Mouse (Mus musculus) liver, embryonic 14.5 days (tissue): ENCODE measurements around the gene Ell3. TPM values are rescaled to one million over a fixed set of nuclear protein-coding genes. Genes with fewer than 3 reads are reported as not detected.

Experiments used
- ATAC-seq: fragments of 200-750 bp; cut with Nextera tagmentation; 2 replicates; pipeline ENCODE4 v1.8.0; 2017; ENCODE audit warnings: moderate number of reproducible peaks, mild to moderate bottlenecking, moderate library complexity; ENCODE audit not compliant: insufficient read depth
- DNase-seq, 3 experiments: peaks; one replicate each; pipeline ENCODE4 v3.0.0-alpha.2; 2012 to 2013; ENCODE audit warnings: low read depth in 3 of 3, low spot score in 3 of 3
- H3K27ac ChIP-seq: fragments of 300-500 bp; sonication (generic); 2 replicates; pipeline ENCODE4 v1.5.1; 2014; ENCODE audit warnings: moderate library complexity, mild to moderate bottlenecking, control low read depth, inconsistent platforms
- H3K27me3 ChIP-seq: fragments of 300-500 bp; sonication (generic); 2 replicates; pipeline ENCODE4 v1.6.1; 2014; ENCODE audit warnings: mild to moderate bottlenecking, low read length, moderate library complexity; ENCODE audit not compliant: control insufficient read depth, insufficient read depth
- H3K36me3 ChIP-seq: fragments of 300-500 bp; sonication (generic); replicated peaks from 2 replicates; pipeline ENCODE4 v1.6.1; 2014; ENCODE audit warnings: low read depth; ENCODE audit not compliant: control insufficient read depth, insufficient read depth
- H3K4me1 ChIP-seq, 2 experiments: fragments of 200-500 bp in 1 of 2; fragments of 300-500 bp in 1 of 2; sonication (generic) in 1 of 2; replicated peaks; 2 replicates each; pipeline ENCODE4 v1.6.1; 2012 to 2014; ENCODE audit warnings: antibody characterized with exemption in 1 of 2, inconsistent platforms in 1 of 2, low read length in 1 of 2; ENCODE audit not compliant: control insufficient read depth in 2 of 2, insufficient read depth in 2 of 2
- H3K4me2 ChIP-seq: fragments of 300-500 bp; sonication (generic); 2 replicates; pipeline ENCODE4 v1.6.1; 2014; ENCODE audit warnings: low read depth, mild to moderate bottlenecking, control low read depth, moderate library complexity
- H3K4me3 ChIP-seq, 2 experiments: fragments of 200-500 bp in 1 of 2; fragments of 300-500 bp in 1 of 2; sonication (generic) in 1 of 2; 2 replicates each; pipeline ENCODE4 v1.5.1; 2012 to 2014; ENCODE audit warnings: low read depth in 2 of 2, low read length in 2 of 2, mild to moderate bottlenecking in 2 of 2, control low read depth in 1 of 2, inconsistent platforms in 1 of 2, moderate library complexity in 1 of 2; ENCODE audit not compliant: insufficient read depth in 1 of 2
- H3K9ac ChIP-seq: fragments of 300-500 bp; sonication (generic); replicated peaks from 2 replicates; pipeline ENCODE4 v1.6.1; 2014; ENCODE audit warnings: mild to moderate bottlenecking, control low read depth, moderate library complexity
- H3K9me3 ChIP-seq: fragments of 300-500 bp; sonication (generic); 2 replicates; pipeline ENCODE4 v1.6.1; 2016; ENCODE audit warnings: low read length, mixed read lengths; ENCODE audit not compliant: control insufficient read depth
- CTCF ChIP-seq: IDR thresholded peaks from 2 replicates; pipeline ENCODE4 v1.5.1; 2016; ENCODE audit warnings: antibody characterized with exemption, low read depth, control low read depth
- EP300 ChIP-seq: IDR thresholded peaks from 2 replicates; pipeline ENCODE4 v1.6.1; 2016; ENCODE audit warnings: antibody characterized with exemption, low read depth
- WGBS: fragments of 180-500 bp; shearing (Covaris S2); extraction: QIAGEN DNeasy Blood & Tissue Kit; methylation state at CpG from one replicate; pipeline ENCODE4 v1.1.7; 2014; ENCODE audit not compliant: insufficient replicate concordance; 5-methylcytosine and 5-hydroxymethylcytosine counted together
- polyA plus RNA-seq, 2 experiments: library from polyadenylated mRNA; depleted of rRNA in 1 of 2; stranded (reverse) in 1 of 2; unstranded in 1 of 2; fragments of >200 nt; fragmentation: Nextera tagmentation in 1 of 2; extraction: Ambion mirVana in 1 of 2; gene quantifications; 2 replicates each; pipeline versions ENCODE4 v1.2.1 to v1.2.3; 2012 to 2014

Gene Ell3
- polyA plus RNA-seq, 2 experiments = 1.1 to 2.0 TPM

GRCm38 (mm10) chr2:121452361-121452760 lies 8.3 kb upstream of the Ell3 start:
- 68% methylated on average over 4 of the region's 4 CpGs for WGBS
- Histone ChIP-seq H3K9ac (no peak overlapping the region), H3K4me3 (no peak overlapping the region), H3K4me2 (no peak overlapping the region), H3K27ac (no peak overlapping the region), H3K4me1 (peaks cover 16 to 22% of the 10 kb centered on the region in 2 experiments), H3K9me3 (no peaks in the 10 kb centered on the region), H3K36me3 (peaks cover 15% of the 10 kb centered on the region), H3K27me3 (no peaks in the 10 kb centered on the region)
- no peak for ATAC-seq
- DNase-seq = no peak
- TF ChIP-seq EP300 (no peak), CTCF (no peak)

- no peaks in the 10 kb centered on the region for H3K27me3 ChIP-seq
- ATAC-seq (no peak), DNase-seq (no peak)
- peaks cover 9 to 16% of the 10 kb centered on the region in 2 experiments for H3K4me1 ChIP-seq
- WGBS = 2% methylated on average over 7 of the region's 7 CpGs
- peak overlapping the region; percentile 100 for H3K9ac ChIP-seq
- H3K9me3 ChIP-seq = no peaks in the 10 kb centered on the region
- peak overlapping the region; percentile 87 to 96 for H3K4me3 ChIP-seq
- peak overlapping the region; percentile 81 for H3K27ac ChIP-seq
- peaks cover 15% of the 10 kb centered on the region for H3K36me3 ChIP-seq
- H3K4me2 ChIP-seq = peak overlapping the region; percentile 98
- TF ChIP-seq CTCF (no peak), EP300 (no peak)
Measured at GRCm38 (mm10) chr2:121450093-121450492, 6.0 kb upstream of the Ell3 start.

GRCm38 (mm10) chr2:121449545-121450011 lies 5.5 kb upstream of the Ell3 start:
- no peak for TF ChIP-seq EP300
- no peak for TF ChIP-seq CTCF
- Histone ChIP-seq H3K27me3 (no peaks in the 10 kb centered on the region), H3K4me3 (peak overlapping the region; percentile 87 to 96), H3K9ac (peak overlapping the region; percentile 100), H3K36me3 (peaks cover 15% of the 10 kb centered on the region), H3K9me3 (no peaks in the 10 kb centered on the region), H3K4me1 (peaks cover 9 to 16% of the 10 kb centered on the region in 2 experiments), H3K27ac (peak overlapping the region; percentile 81), H3K4me2 (peak overlapping the region; percentile 98)
- ATAC-seq (peak; percentile 27), DNase-seq (no peak)
- WGBS = under 1% methylated on average over 53 of the region's 54 CpGs

GRCm38 (mm10) chr2:121448739-121449535 lies 4.9 kb upstream of the Ell3 start, which contains the start of gene Serf2:
Gene Serf2, plus strand, starts transcription at chr2:121449195.
- peak within 1 kb of the TSS; percentile 84 for H3K27ac ChIP-seq
- peak within 1 kb of the TSS; percentile 100 for H3K9ac ChIP-seq
- H3K27me3 ChIP-seq = no peaks in the 10 kb centered on the region
- under 1% methylated on average over 68 of the region's 74 CpGs for whole genome bisulfite sequencing
- ATAC-seq = peak; percentile 98
- peaks cover 15% of the 10 kb centered on the region for H3K36me3 ChIP-seq
- peak within 1 kb of the TSS; percentile 98 for H3K4me2 ChIP-seq
- DNase-seq = peak; percentile 97 to 98 (median 98)
- H3K9me3 ChIP-seq = no peaks in the 10 kb centered on the region
- peaks cover 9 to 16% of the 10 kb centered on the region in 2 experiments for H3K4me1 ChIP-seq
- H3K4me3 ChIP-seq = peak within 1 kb of the TSS; percentile 87 to 96
- TF ChIP-seq EP300 (no peak), CTCF (no peak)

- Histone ChIP-seq H3K4me1 (peaks cover 9 to 16% of the 10 kb centered on the region in 2 experiments), H3K4me3 (peak overlapping the region; percentile 72 to 96; a peak in 3 of 4 replicates), H3K36me3 (peaks cover 14% of the 10 kb centered on the region), H3K4me2 (peak overlapping the region; percentile 98), H3K9ac (peak overlapping the region; percentile 75), H3K9me3 (no peaks in the 10 kb centered on the region), H3K27ac (peak overlapping the region; percentile 84), H3K27me3 (no peaks in the 10 kb centered on the region)
- no peak for DNase-seq
- no peak for ATAC-seq
- TF ChIP-seq CTCF = no peak
- TF ChIP-seq EP300 = no peak
- 15% methylated on average over 9 of the region's 9 CpGs for WGBS
Measured at GRCm38 (mm10) chr2:121448136-121448535, 4.1 kb upstream of the Ell3 start.
